Mouse (Mus musculus): ENCODE results near the gene Zdhhc23.

DNA sequence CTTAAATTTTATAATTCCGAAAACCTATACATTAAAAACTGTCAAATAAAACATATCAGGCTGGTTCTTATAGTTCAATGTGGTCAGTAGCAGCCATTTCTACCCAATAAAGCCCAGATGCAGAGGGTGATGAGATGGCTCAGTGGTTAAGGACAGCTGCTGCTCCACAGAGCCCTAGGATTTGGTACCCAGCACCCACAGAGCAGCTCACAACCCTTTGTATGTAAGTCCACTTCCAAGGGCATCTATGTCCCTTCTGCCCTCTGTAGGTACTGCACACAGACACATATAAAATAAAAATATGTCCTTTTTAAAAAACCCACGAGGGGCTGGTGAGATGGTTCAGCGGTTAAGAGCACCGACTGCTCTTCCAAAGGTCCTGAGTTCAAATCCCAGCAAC, 6.7 kb upstream of the Zdhhc23 start:
- TF ChIP-seq HCFC1 (IDR thresholded peaks at IDR 0.05; ENCODE audit: borderline replicate concordance, insufficient read depth, low read length): no peak
- no peak for TF ChIP-seq CHD2 (IDR thresholded peaks at IDR 0.05; ENCODE audit: low read depth, low read length)
- no peak for TF ChIP-seq ZNF384 (IDR thresholded peaks at IDR 0.05; ENCODE audit: low read depth, low read length)
- no peak for TF ChIP-seq ZC3H11A (IDR thresholded peaks at IDR 0.05; ENCODE audit: borderline replicate concordance, low read depth, low read length)

All from ES-E14 (cell line).